Comparison of ENCODE assay signal across 7 mouse cellular contexts in the genomic region with DNA sequence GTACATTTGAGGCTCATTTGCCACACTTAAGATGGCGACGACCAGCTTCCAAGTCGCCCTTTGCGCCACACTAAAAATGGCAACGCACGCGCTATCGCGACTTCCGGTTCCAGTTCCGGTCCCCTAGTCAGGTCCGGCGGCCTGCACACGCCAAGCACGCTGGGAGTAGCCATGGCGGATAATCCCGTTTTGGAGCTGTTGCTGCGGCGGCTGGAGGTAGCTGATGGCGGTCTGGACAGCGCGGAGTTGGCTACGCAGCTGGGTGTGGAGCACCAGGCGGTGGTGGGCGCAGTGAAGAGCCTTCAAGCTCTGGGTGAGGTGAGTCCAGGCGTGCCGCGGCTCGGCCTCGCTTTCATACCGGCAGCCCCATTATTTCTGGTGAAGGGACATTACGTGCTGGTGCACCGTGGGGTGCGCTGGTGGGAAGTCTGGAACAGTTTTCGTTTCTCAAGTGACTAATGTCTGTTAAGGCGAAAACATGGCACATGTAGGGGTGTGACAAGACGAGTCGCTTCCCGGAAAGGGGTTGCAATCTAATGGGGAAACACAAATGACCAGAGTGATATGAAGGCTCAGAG. TPM values are rescaled to one million over a fixed set of nuclear protein-coding genes. Genes with fewer than 3 reads are reported as not detected.
A peak's percentile ranks its signal among the peaks of the same experiment; 100 is the strongest.
DNase-seq lines count a peak whose midpoint lies in the region; ATAC-seq lines count a peak whose summit lies in the region.

A gene (plus strand): TSS at position 126 of the 578 bp plus-strand sequence.

- no peaks in the 10 kb centered on the region for H3K4me1 ChIP-seq in embryonic facial prominence, embryonic 11.5 days (ENCODE audit: control insufficient read depth, insufficient read depth, low read length)
- peaks cover 12% of the 10 kb centered on the region for H3K4me1 ChIP-seq in limb, embryonic 10.5 days
- peaks cover 13% of the 10 kb centered on the region for H3K4me1 ChIP-seq in midbrain, embryonic 13.5 days (replicated peaks)

- H3K4me2 ChIP-seq in embryonic facial prominence, embryonic 11.5 days (ENCODE audit: low read depth, low read length): peak within 1 kb of the TSS; percentile 84
- peak within 1 kb of the TSS; percentile 88 for H3K4me2 ChIP-seq in midbrain, embryonic 13.5 days (replicated peaks)

- peak within 1 kb of the TSS; percentile 90 for H3K4me3 ChIP-seq in embryonic facial prominence, embryonic 11.5 days (ENCODE audit: low read depth, low read length)
- H3K4me3 ChIP-seq in limb, embryonic 10.5 days: peak within 1 kb of the TSS; percentile 93
- peak within 1 kb of the TSS; percentile 89 for H3K4me3 ChIP-seq in midbrain, embryonic 13.5 days (replicated peaks)

- H3K9me3 ChIP-seq in embryonic facial prominence, embryonic 11.5 days (replicated peaks; ENCODE audit: control insufficient read depth, low read length): no peaks in the 10 kb centered on the region
- no peaks in the 10 kb centered on the region for H3K9me3 ChIP-seq in limb, embryonic 10.5 days (replicated peaks)
- no peaks in the 10 kb centered on the region for H3K9me3 ChIP-seq in midbrain, embryonic 13.5 days

- ATAC-seq in embryonic facial prominence, embryonic 11.5 days (replicated peaks; ENCODE audit: insufficient number of reproducible peaks, low FRiP score, low TSS enrichment, low read depth): peak; percentile 75
- peak; percentile 91 for ATAC-seq in granulocyte monocyte progenitor cell, adult 5-6 weeks (replicated peaks; ENCODE audit: poor library complexity, severe bottlenecking)
- peak; percentile 95 for ATAC-seq in midbrain, embryonic 13.5 days

- peaks cover 15% of the 10 kb centered on the region for H3K36me3 ChIP-seq in embryonic facial prominence, embryonic 11.5 days (replicated peaks; ENCODE audit: control insufficient read depth, insufficient read depth, low read depth, low read length)
- peaks cover 30% of the 10 kb centered on the region for H3K36me3 ChIP-seq in limb, embryonic 10.5 days
- peaks cover 25% of the 10 kb centered on the region for H3K36me3 ChIP-seq in midbrain, embryonic 13.5 days

- H3K9ac ChIP-seq in embryonic facial prominence, embryonic 11.5 days (replicated peaks; ENCODE audit: low read length): peak within 1 kb of the TSS; percentile 85
- H3K9ac ChIP-seq in midbrain, embryonic 13.5 days (replicated peaks): peak within 1 kb of the TSS; percentile 81

- WGBS in embryonic facial prominence, embryonic 11.5 days: under 1% methylated on average over 39 of the region's 39 CpGs
- under 1% methylated on average over 39 of the region's 39 CpGs for WGBS in limb, embryonic 10.5 days
- under 1% methylated on average over 39 of the region's 39 CpGs for WGBS in midbrain, embryonic 13.5 days

- DNase-seq in adrenal gland, postnatal 14 days: peak; percentile 96
- DNase-seq in embryonic facial prominence, embryonic 11.5 days (ENCODE audit: low spot score): peak; percentile 97
- DNase-seq in kidney, adult 11 months: peak; percentile 91
- DNase-seq in limb, embryonic 10.5 days (ENCODE audit: low spot score): peak; percentile 97
- DNase-seq in spleen, adult 12 weeks (ENCODE audit: low spot score): peak; percentile 86

- H3K27ac ChIP-seq in embryonic facial prominence, embryonic 11.5 days (replicated peaks; ENCODE audit: low read depth, low read length): no peak within 1 kb of the TSS; the same call in 1 of the 2 replicates
- peak within 1 kb of the TSS; percentile 92 for H3K27ac ChIP-seq in limb, embryonic 10.5 days
- H3K27ac ChIP-seq in midbrain, embryonic 13.5 days: peak within 1 kb of the TSS; percentile 68

- no peaks in the 10 kb centered on the region for H3K27me3 ChIP-seq in embryonic facial prominence, embryonic 11.5 days (ENCODE audit: control insufficient read depth, insufficient read depth, low read length)
- H3K27me3 ChIP-seq in limb, embryonic 10.5 days (ENCODE audit: low read depth, poor library complexity, severe bottlenecking): no peaks in the 10 kb centered on the region
- H3K27me3 ChIP-seq in midbrain, embryonic 13.5 days: 0 out of 2 replicates have a peak, but pooled peaks cover 2% of the 10 kb centered on the region

RNA-seq across cellular contexts. Expression of the gene that starts here (rescaled TPM):
- 55.2 and 63.4 TPM in 2 replicates for total RNA-seq in adrenal gland, postnatal 14 days (2021)
- 73.0 and 85.7 TPM in 2 replicates for polyA plus RNA-seq in embryonic facial prominence, embryonic 11.5 days (2014; fragmentation: Nextera tagmentation; extraction: Ambion mirVana)
- 90.9 TPM in 2 replicates for total RNA-seq in granulocyte monocyte progenitor cell, adult 5-6 weeks (2014; fragmentation: Nextera tagmentation)
- 187 and 190 TPM in 2 replicates for total RNA-seq in granulocyte monocyte progenitor cell, adult 5-6 weeks (2017)
- 149 and 156 TPM in 2 replicates for polyA plus RNA-seq in limb, embryonic 10.5 days (2016; fragmentation: Nextera tagmentation; extraction: Ambion mirVana)
- polyA plus RNA-seq in midbrain, embryonic 13.5 days (2015; fragmentation: Nextera tagmentation; extraction: Ambion mirVana): 113 and 122 TPM in 2 replicates
